Mouse (Mus musculus): ENCODE results near the gene Rars. TPM values are rescaled to one million over a fixed set of nuclear protein-coding genes. Genes with fewer than 3 reads are reported as not detected.

The Rars gene
- polyA plus RNA-seq (2014; fragmentation: Nextera tagmentation; extraction: Ambion mirVana) = 122 and 132 TPM in 2 replicates

- H3K36me3 ChIP-seq (replicated peaks; ENCODE audit: control insufficient read depth, insufficient read depth, low read depth, low read length) = no peaks in the 10 kb centered on the region
- no peaks in the 10 kb centered on the region for H3K9me3 ChIP-seq (replicated peaks; ENCODE audit: control insufficient read depth, low read length)
- no peak within 1 kb of the TSS for H3K27ac ChIP-seq (replicated peaks; ENCODE audit: low read depth, low read length)
- H3K9ac ChIP-seq (replicated peaks; ENCODE audit: low read length) = peak within 1 kb of the TSS; percentile 86
- H3K27me3 ChIP-seq (ENCODE audit: control insufficient read depth, insufficient read depth, low read length) = no peaks in the 10 kb centered on the region
- peak; percentile 72 for ATAC-seq (replicated peaks; ENCODE audit: insufficient number of reproducible peaks, low FRiP score, low TSS enrichment, low read depth)
- H3K4me1 ChIP-seq (ENCODE audit: control insufficient read depth, insufficient read depth, low read length) = no peaks in the 10 kb centered on the region
- peak within 1 kb of the TSS; percentile 64 for H3K4me2 ChIP-seq (ENCODE audit: low read depth, low read length)
- H3K4me3 ChIP-seq (ENCODE audit: low read depth, low read length) = peak within 1 kb of the TSS; percentile 96
- 2% methylated on average over 46 of the region's 46 CpGs for WGBS
- peak; percentile 97 for DNase-seq (ENCODE audit: low spot score)
Measured at GRCm38 (mm10) chr11:35834022-35834760, at the start of gene Rars. Gene Rars (minus strand): TSS chr11:35834506.

- no peak overlapping the region for H3K9ac ChIP-seq (replicated peaks; ENCODE audit: low read length)
- H3K36me3 ChIP-seq (replicated peaks; ENCODE audit: control insufficient read depth, insufficient read depth, low read depth, low read length) = no peaks in the 10 kb centered on the region
- no peak overlapping the region for H3K27ac ChIP-seq (replicated peaks; ENCODE audit: low read depth, low read length)
- H3K4me3 ChIP-seq (ENCODE audit: low read depth, low read length) = no peak overlapping the region
- DNase-seq (ENCODE audit: low spot score) (no peak), ATAC-seq (replicated peaks; ENCODE audit: insufficient number of reproducible peaks, low FRiP score, low TSS enrichment, low read depth) (no peak)
- no peak overlapping the region for H3K4me2 ChIP-seq (ENCODE audit: low read depth, low read length)
- no peaks in the 10 kb centered on the region for H3K4me1 ChIP-seq (ENCODE audit: control insufficient read depth, insufficient read depth, low read length)
- H3K9me3 ChIP-seq (replicated peaks; ENCODE audit: control insufficient read depth, low read length) = no peaks in the 10 kb centered on the region
- H3K27me3 ChIP-seq (ENCODE audit: control insufficient read depth, insufficient read depth, low read length) = no peaks in the 10 kb centered on the region
- WGBS = 93% methylated on average over 6 of the region's 6 CpGs
Measured at GRCm38 (mm10) chr11:35882777-35883176, 48.5 kb upstream of the Rars start.

GRCm38 (mm10) chr11:35878559-35878897 is 44.2 kb upstream of the Rars start:
- no peaks in the 10 kb centered on the region for H3K27me3 ChIP-seq (ENCODE audit: control insufficient read depth, insufficient read depth, low read length)
- H3K4me3 ChIP-seq (ENCODE audit: low read depth, low read length) = no peak overlapping the region
- H3K4me1 ChIP-seq (ENCODE audit: control insufficient read depth, insufficient read depth, low read length) = no peaks in the 10 kb centered on the region
- H3K9me3 ChIP-seq (replicated peaks; ENCODE audit: control insufficient read depth, low read length) = no peaks in the 10 kb centered on the region
- 53% methylated on average over 4 of the region's 4 CpGs for WGBS
- H3K9ac ChIP-seq (replicated peaks; ENCODE audit: low read length) = no peak overlapping the region
- no peak overlapping the region for H3K4me2 ChIP-seq (ENCODE audit: low read depth, low read length)
- H3K36me3 ChIP-seq (replicated peaks; ENCODE audit: control insufficient read depth, insufficient read depth, low read depth, low read length) = no peaks in the 10 kb centered on the region
- ATAC-seq (replicated peaks; ENCODE audit: insufficient number of reproducible peaks, low FRiP score, low TSS enrichment, low read depth) = no peak
- no peak overlapping the region for H3K27ac ChIP-seq (replicated peaks; ENCODE audit: low read depth, low read length)
- no peak for DNase-seq (ENCODE audit: low spot score)

- WGBS = 57% methylated on average over 14 of the region's 14 CpGs
- DNase-seq (ENCODE audit: low spot score) (no peak), ATAC-seq (replicated peaks; ENCODE audit: insufficient number of reproducible peaks, low FRiP score, low TSS enrichment, low read depth) (peak; percentile 50)
- Histone ChIP-seq H3K27ac (replicated peaks; ENCODE audit: low read depth, low read length) (no peak overlapping the region), H3K4me1 (ENCODE audit: control insufficient read depth, insufficient read depth, low read length) (no peaks in the 10 kb centered on the region), H3K4me2 (ENCODE audit: low read depth, low read length) (no peak overlapping the region), H3K36me3 (replicated peaks; ENCODE audit: control insufficient read depth, insufficient read depth, low read depth, low read length) (no peaks in the 10 kb centered on the region), H3K9ac (replicated peaks; ENCODE audit: low read length) (no peak overlapping the region), H3K4me3 (ENCODE audit: low read depth, low read length) (no peak overlapping the region), H3K9me3 (replicated peaks; ENCODE audit: control insufficient read depth, low read length) (no peaks in the 10 kb centered on the region), H3K27me3 (ENCODE audit: control insufficient read depth, insufficient read depth, low read length) (no peaks in the 10 kb centered on the region)
Measured at GRCm38 (mm10) chr11:35877651-35878558, 43.6 kb upstream of the Rars start.

- peaks cover 3% of the 10 kb centered on the region; the same call in 1 of the 2 replicates for H3K4me1 ChIP-seq (ENCODE audit: control insufficient read depth, insufficient read depth, low read length)
- H3K4me2 ChIP-seq (ENCODE audit: low read depth, low read length) = no peak overlapping the region
- 41% methylated on average over 21 of the region's 21 CpGs for WGBS
- ATAC-seq (replicated peaks; ENCODE audit: insufficient number of reproducible peaks, low FRiP score, low TSS enrichment, low read depth) = peak; percentile 12; the same call in 1 of the 2 replicates
- H3K27me3 ChIP-seq (ENCODE audit: control insufficient read depth, insufficient read depth, low read length) = no peaks in the 10 kb centered on the region
- H3K4me3 ChIP-seq (ENCODE audit: low read depth, low read length) = no peak overlapping the region
- no peak overlapping the region for H3K9ac ChIP-seq (replicated peaks; ENCODE audit: low read length)
- H3K9me3 ChIP-seq (replicated peaks; ENCODE audit: control insufficient read depth, low read length) = no peaks in the 10 kb centered on the region
- no peaks in the 10 kb centered on the region for H3K36me3 ChIP-seq (replicated peaks; ENCODE audit: control insufficient read depth, insufficient read depth, low read depth, low read length)
- DNase-seq (ENCODE audit: low spot score) = no peak
- H3K27ac ChIP-seq (replicated peaks; ENCODE audit: low read depth, low read length) = no peak overlapping the region
Measured at GRCm38 (mm10) chr11:35873624-35874244, 39.4 kb upstream of the Rars start.

- H3K9me3 ChIP-seq (replicated peaks; ENCODE audit: control insufficient read depth, low read length) = no peaks in the 10 kb centered on the region
- peak; percentile 41 for DNase-seq (ENCODE audit: low spot score)
- H3K4me2 ChIP-seq (ENCODE audit: low read depth, low read length) = no peak overlapping the region
- H3K9ac ChIP-seq (replicated peaks; ENCODE audit: low read length) = no peak overlapping the region
- H3K4me1 ChIP-seq (ENCODE audit: control insufficient read depth, insufficient read depth, low read length) = peaks cover 3% of the 10 kb centered on the region; the same call in 1 of the 2 replicates
- 57% methylated on average over 9 of the region's 9 CpGs for WGBS
- H3K4me3 ChIP-seq (ENCODE audit: low read depth, low read length) = no peak overlapping the region
- no peak overlapping the region for H3K27ac ChIP-seq (replicated peaks; ENCODE audit: low read depth, low read length)
- no peaks in the 10 kb centered on the region for H3K27me3 ChIP-seq (ENCODE audit: control insufficient read depth, insufficient read depth, low read length)
- ATAC-seq (replicated peaks; ENCODE audit: insufficient number of reproducible peaks, low FRiP score, low TSS enrichment, low read depth) = no peak
- H3K36me3 ChIP-seq (replicated peaks; ENCODE audit: control insufficient read depth, insufficient read depth, low read depth, low read length) = no peaks in the 10 kb centered on the region
Measured at GRCm38 (mm10) chr11:35870961-35871360, 36.7 kb upstream of the Rars start.

GRCm38 (mm10) chr11:35866140-35866539 is 31.8 kb upstream of the Rars start:
- H3K4me1 ChIP-seq (ENCODE audit: control insufficient read depth, insufficient read depth, low read length) = peaks cover 9% of the 10 kb centered on the region; the same call in 1 of the 2 replicates
- no peak overlapping the region for H3K4me3 ChIP-seq (ENCODE audit: low read depth, low read length)
- no peak overlapping the region for H3K4me2 ChIP-seq (ENCODE audit: low read depth, low read length)
- H3K27me3 ChIP-seq (ENCODE audit: control insufficient read depth, insufficient read depth, low read length) = no peaks in the 10 kb centered on the region
- no peaks in the 10 kb centered on the region for H3K9me3 ChIP-seq (replicated peaks; ENCODE audit: control insufficient read depth, low read length)
- ATAC-seq (replicated peaks; ENCODE audit: insufficient number of reproducible peaks, low FRiP score, low TSS enrichment, low read depth) = no peak
- DNase-seq (ENCODE audit: low spot score) = no peak
- WGBS = 73% methylated on average over 7 of the region's 7 CpGs
- no peak overlapping the region for H3K9ac ChIP-seq (replicated peaks; ENCODE audit: low read length)
- H3K36me3 ChIP-seq (replicated peaks; ENCODE audit: control insufficient read depth, insufficient read depth, low read depth, low read length) = no peaks in the 10 kb centered on the region
- no peak overlapping the region for H3K27ac ChIP-seq (replicated peaks; ENCODE audit: low read depth, low read length)

Measured in embryonic facial prominence, embryonic 11.5 days (tissue).